20 mouse cellular contexts compared by ENCODE assay signal in the genomic region with DNA sequence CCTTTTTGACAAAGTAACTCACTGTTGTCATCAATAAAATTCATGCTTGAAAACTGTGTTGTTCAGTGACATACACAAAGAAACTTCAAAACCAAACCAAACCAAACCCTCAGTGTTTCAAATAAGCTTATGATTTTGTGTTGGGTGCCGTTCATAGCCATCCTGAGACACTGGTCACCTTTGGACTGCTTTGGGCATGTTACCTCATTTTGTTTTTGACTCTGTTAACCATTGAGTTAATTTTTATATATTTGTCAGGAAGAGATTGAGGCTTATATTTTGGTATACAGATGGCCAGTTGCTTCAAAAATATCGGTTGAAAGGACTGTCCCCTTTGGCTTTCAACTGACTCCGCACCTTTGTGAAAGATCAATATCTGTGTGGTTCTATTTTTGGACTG. TPM values are rescaled to one million over a fixed set of nuclear protein-coding genes. Genes with fewer than 3 reads are reported as not detected.
A peak's percentile ranks its signal among the peaks of the same experiment; 100 is the strongest.
DNase-seq lines count a peak whose midpoint lies in the region; ATAC-seq lines count a peak whose summit lies in the region.
"Had no signal": no experiment of that assay in that cellular context is flagged by ENCODE, and none has a peak within 500 bp of the region (broad histone marks: within the 10 kb centered on the region; RNA-seq: fewer than 3 reads in every experiment).

No protein-coding gene starts in this region.

- no peak overlapping the region for H3K4me3 ChIP-seq in forebrain, embryonic 15.5 days
- H3K4me3 ChIP-seq in forebrain, embryonic 14.5 days (ENCODE audit: low read depth, low read length), result no peak overlapping the region
- H3K4me3 ChIP-seq: embryonic facial prominence, embryonic 13.5 days; embryonic facial prominence, embryonic 15.5 days; erythroblast, embryonic 14.5 days; forebrain, embryonic 12.5 days had no signal

- no peak for DNase-seq in forebrain, embryonic 14.5 days (ENCODE audit: low spot score)
- DNase-seq in heart, adult 11 months, result peak; percentile 29
- no peak for DNase-seq in heart, postnatal 4 days
- DNase-seq in kidney, adult 9 months, result peak; percentile 62
- no peak for DNase-seq in kidney, postnatal 10 days
- DNase-seq: adrenal gland, adult 2 months; adrenal gland, postnatal 10 days; adrenal gland, postnatal 25 days; cerebellum, adult 11 months; cerebellum, adult 18-20 months; cerebellum, adult 8-10 months; cerebellum, adult 9-11 months; cerebellum, postnatal 14 days; cerebellum, postnatal 36 days; embryo, embryonic 11 days had no signal

- peaks cover 43% of the 10 kb centered on the region for H3K4me1 ChIP-seq in forebrain, embryonic 15.5 days
- peaks cover 19% of the 10 kb centered on the region for H3K4me1 ChIP-seq in forebrain, embryonic 14.5 days (ENCODE audit: control insufficient read depth, insufficient read depth, low read length)
- H3K4me1 ChIP-seq: embryonic facial prominence, embryonic 15.5 days had no signal

- no peaks in the 10 kb centered on the region for H3K36me3 ChIP-seq in forebrain, embryonic 15.5 days
- H3K36me3 ChIP-seq in forebrain, embryonic 14.5 days (ENCODE audit: control insufficient read depth, insufficient read depth, low read length), result no peaks in the 10 kb centered on the region
- H3K36me3 ChIP-seq: embryonic facial prominence, embryonic 13.5 days; embryonic facial prominence, embryonic 15.5 days; forebrain, embryonic 12.5 days had no signal

- no peak for ATAC-seq in forebrain, embryonic 15.5 days (replicated peaks)
- no peak for ATAC-seq in forebrain, embryonic 14.5 days

- H3K9ac ChIP-seq in forebrain, embryonic 15.5 days (replicated peaks), result no peak overlapping the region
- no peak overlapping the region for H3K9ac ChIP-seq in forebrain, embryonic 14.5 days (ENCODE audit: low read length)
- H3K9ac ChIP-seq: embryonic facial prominence, embryonic 13.5 days; embryonic facial prominence, embryonic 15.5 days; forebrain, embryonic 12.5 days had no signal

- no peaks in the 10 kb centered on the region for H3K27me3 ChIP-seq in forebrain, embryonic 15.5 days
- H3K27me3 ChIP-seq in forebrain, embryonic 14.5 days (replicated peaks; ENCODE audit: control insufficient read depth, insufficient read depth, low read length), result no peaks in the 10 kb centered on the region
- H3K27me3 ChIP-seq: embryonic facial prominence, embryonic 13.5 days; embryonic facial prominence, embryonic 15.5 days; forebrain, embryonic 12.5 days had no signal

- no peaks in the 10 kb centered on the region for H3K9me3 ChIP-seq in forebrain, embryonic 15.5 days
- H3K9me3 ChIP-seq in forebrain, embryonic 14.5 days (replicated peaks; ENCODE audit: control insufficient read depth, low read length), result no peaks in the 10 kb centered on the region
- H3K9me3 ChIP-seq: embryonic facial prominence, embryonic 13.5 days; embryonic facial prominence, embryonic 15.5 days had no signal

- no peak overlapping the region for H3K4me2 ChIP-seq in forebrain, embryonic 15.5 days (replicated peaks)
- H3K4me2 ChIP-seq in forebrain, embryonic 14.5 days (ENCODE audit: low read length), result no peak overlapping the region
- H3K4me2 ChIP-seq: embryonic facial prominence, embryonic 13.5 days; embryonic facial prominence, embryonic 15.5 days; forebrain, embryonic 12.5 days had no signal

- peak overlapping the region; percentile 60 for H3K27ac ChIP-seq in forebrain, embryonic 15.5 days (replicated peaks)
- H3K27ac ChIP-seq in forebrain, embryonic 14.5 days (ENCODE audit: low read depth, low read length), result no peak overlapping the region
- H3K27ac ChIP-seq: embryonic facial prominence, embryonic 13.5 days; embryonic facial prominence, embryonic 15.5 days; forebrain, embryonic 12.5 days had no signal

- WGBS in forebrain, embryonic 15.5 days, result 93% methylated on average over 3 of the region's 3 CpGs
- 94% methylated on average over 3 of the region's 3 CpGs for WGBS in forebrain, embryonic 14.5 days

RNA-seq across cellular contexts. Expression of gene Cadm1, which starts 30.8 kb away (rescaled TPM):
- 202 and 218 TPM in 2 replicates for polyA plus RNA-seq in forebrain, embryonic 15.5 days (2015; fragmentation: Nextera tagmentation; extraction: Ambion mirVana)
- 206 and 247 TPM in 2 replicates for polyA plus RNA-seq in forebrain, embryonic 14.5 days (2014; fragmentation: Nextera tagmentation; extraction: Ambion mirVana)
- 1 to 10 TPM; 4.2 to 4.6 TPM for total RNA-seq in heart, postnatal 4 days (2021)

Comparison
In these comparisons a context has a peak if more than half of its experiments do, and no peak if none do; other contexts are left out.
1. DNase-seq: peak in heart, adult 11 months (single experiment) and kidney, adult 9 months (single experiment); none in forebrain, embryonic 14.5 days (single experiment), heart, postnatal 4 days (single experiment) and kidney, postnatal 10 days (single experiment).